Mouse (Mus musculus) cerebellum, adult (tissue): ENCODE measurements around the gene Krt18.

Experiments used
- ATAC-seq: cut with Nextera tagmentation; 2 replicates; pipeline ENCODE4 v1.9.2; 2017; ENCODE audit warnings: mild to moderate bottlenecking, moderate library complexity, mixed read lengths; ENCODE audit not compliant: insufficient number of reproducible peaks, low FRiP score, low TSS enrichment

The Krt18 gene

GRCm38 (mm10) chr15:102007097-102008069 lies 20.6 kb upstream of the Krt18 start:
- no peak for ATAC-seq

GRCm38 (mm10) chr15:102010569-102011245 lies 17.3 kb upstream of the Krt18 start:
- no peak for ATAC-seq

GRCm38 (mm10) chr15:102012260-102012765 lies 15.7 kb upstream of the Krt18 start:
- no peak for ATAC-seq

GRCm38 (mm10) chr15:102013651-102014050 lies 14.3 kb upstream of the Krt18 start:
- no peak for ATAC-seq

- ATAC-seq, result no peak
Observed at GRCm38 (mm10) chr15:102014848-102015247, 13.1 kb upstream of the Krt18 start.

- ATAC-seq, result no peak
Observed at GRCm38 (mm10) chr15:102016096-102016495, 11.9 kb upstream of the Krt18 start.

GRCm38 (mm10) chr15:102016787-102017186 lies 11.2 kb upstream of the Krt18 start:
- no peak for ATAC-seq

GRCm38 (mm10) chr15:102017918-102018463 lies 10.0 kb upstream of the Krt18 start:
- no peak for ATAC-seq

- no peak for ATAC-seq
Observed at GRCm38 (mm10) chr15:102022481-102022880, 5.5 kb upstream of the Krt18 start.

GRCm38 (mm10) chr15:102023888-102024287 lies 4.1 kb upstream of the Krt18 start:
- ATAC-seq, result no peak

- no peak for ATAC-seq
Observed at GRCm38 (mm10) chr15:102025136-102025872, 2.7 kb upstream of the Krt18 start.

GRCm38 (mm10) chr15:102026430-102026829 lies 1.6 kb upstream of the Krt18 start:
- ATAC-seq, result no peak

- ATAC-seq, result no peak
Observed at GRCm38 (mm10) chr15:102034121-102035053, 6.4 kb downstream of the Krt18 start.

GRCm38 (mm10) chr15:102040277-102040676 lies 12.3 kb downstream of the Krt18 start:
- no peak for ATAC-seq

- ATAC-seq, result no peak
Observed at GRCm38 (mm10) chr15:102041951-102042350, 14.0 kb downstream of the Krt18 start.

- no peak for ATAC-seq
Observed at GRCm38 (mm10) chr15:102044745-102045144, 16.8 kb downstream of the Krt18 start.

GRCm38 (mm10) chr15:102045691-102046090 lies 17.7 kb downstream of the Krt18 start:
- no peak for ATAC-seq

- ATAC-seq, result no peak
Observed at GRCm38 (mm10) chr15:102048006-102048405, 20.0 kb downstream of the Krt18 start.

GRCm38 (mm10) chr15:102049871-102050270 lies 21.9 kb downstream of the Krt18 start:
- ATAC-seq, result no peak
